ENCODE assay signal across 8 mouse cellular contexts in genomic region chr8:4267627-4268026, GRCm38 (mm10). TPM values are rescaled to one million over a fixed set of nuclear protein-coding genes. Genes with fewer than 3 reads are reported as not detected.
DNase-seq lines count a peak whose midpoint lies in the region; ATAC-seq and TF ChIP-seq lines count a peak whose summit lies in the region.

No protein-coding gene starts in this region.

- no peak overlapping the region for H3K9ac ChIP-seq in forebrain, postnatal 0 days
- H3K9ac ChIP-seq in midbrain, embryonic 14.5 days (replicated peaks; ENCODE audit: low read length) = no peak overlapping the region

- H3K27ac ChIP-seq in layer of hippocampus, adult 2 months = no peak overlapping the region
- H3K27ac ChIP-seq in forebrain, postnatal 0 days (ENCODE audit: low read depth, low read length) = no peak overlapping the region
- no peak overlapping the region for H3K27ac ChIP-seq in midbrain, embryonic 14.5 days (replicated peaks; ENCODE audit: low read depth, low read length)

- no peaks in the 10 kb centered on the region for H3K9me3 ChIP-seq in forebrain, postnatal 0 days (ENCODE audit: low read length)
- H3K9me3 ChIP-seq in midbrain, embryonic 14.5 days (ENCODE audit: control insufficient read depth, low read length) = no peaks in the 10 kb centered on the region

- no peak for DNase-seq in layer of hippocampus, adult 2 months (ENCODE audit: low spot score in 2 of 2)
- DNase-seq in layer of hippocampus, postnatal 14 days (ENCODE audit: low spot score in 2 of 2) = no peak
- DNase-seq in NIH3T3 (ENCODE audit: low read depth) = peak; percentile 40
- no peak for DNase-seq in forebrain, postnatal 0 days
- DNase-seq in midbrain, embryonic 14.5 days = peak; percentile 36
- no peak for DNase-seq in ovary, postnatal 14 days (ENCODE audit: low spot score)
- DNase-seq in spleen, adult 12 weeks (ENCODE audit: low spot score) = no peak
- no peak for DNase-seq in urinary bladder, postnatal 10 days (ENCODE audit: low spot score)

- H3K4me2 ChIP-seq in forebrain, postnatal 0 days (ENCODE audit: low read depth) = no peak overlapping the region
- no peak overlapping the region for H3K4me2 ChIP-seq in midbrain, embryonic 14.5 days (ENCODE audit: low read length)

- peaks cover 72% of the 10 kb centered on the region for H3K36me3 ChIP-seq in forebrain, postnatal 0 days (ENCODE audit: insufficient read depth)
- H3K36me3 ChIP-seq in midbrain, embryonic 14.5 days (ENCODE audit: control insufficient read depth, insufficient read depth, low read length) = peaks cover 92% of the 10 kb centered on the region

- no peaks in the 10 kb centered on the region for H3K4me1 ChIP-seq in forebrain, postnatal 0 days (ENCODE audit: insufficient read depth)
- H3K4me1 ChIP-seq in midbrain, embryonic 14.5 days (ENCODE audit: control insufficient read depth, insufficient read depth, low read length) = no peaks in the 10 kb centered on the region

- no peak overlapping the region for H3K4me3 ChIP-seq in layer of hippocampus, adult 2 months
- H3K4me3 ChIP-seq in forebrain, postnatal 0 days (ENCODE audit: low read depth, low read length) = no peak overlapping the region
- no peak overlapping the region for H3K4me3 ChIP-seq in midbrain, embryonic 14.5 days (replicated peaks; ENCODE audit: low read depth, low read length)

- peak; percentile 71 for ATAC-seq in forebrain, postnatal 0 days
- 0 out of 2 replicates have a peak, but pooled peaks have one; percentile 50 for ATAC-seq in midbrain, embryonic 14.5 days (ENCODE audit: low FRiP score, low TSS enrichment)

- peak; percentile 75 for TF ChIP-seq CTCF in layer of hippocampus, adult 2 months (conservative IDR thresholded peaks at IDR 0.05)
- peak; percentile 55 for TF ChIP-seq CTCF in forebrain, postnatal 0 days (IDR thresholded peaks at IDR 0.05; ENCODE audit: low read depth)

- H3K27me3 ChIP-seq in forebrain, postnatal 0 days (ENCODE audit: insufficient read depth, low read length) = no peaks in the 10 kb centered on the region
- H3K27me3 ChIP-seq in midbrain, embryonic 14.5 days (ENCODE audit: control insufficient read depth, insufficient read depth, low read length) = no peaks in the 10 kb centered on the region

- WGBS in forebrain, postnatal 0 days = 73% methylated on average over 15 of the region's 15 CpGs
- 76% methylated on average over 15 of the region's 15 CpGs for WGBS in midbrain, embryonic 14.5 days

RNA-seq across cellular contexts. Expression of gene Timm44, which starts 8.1 kb away (rescaled TPM):
- total RNA-seq in layer of hippocampus, adult 2 months (2021) = 10 to 100 TPM; 73.9 to 78.8 TPM
- total RNA-seq in layer of hippocampus, postnatal 14 days (2021) = 10 to 100 TPM; 69.2 to 70.7 TPM
- total RNA-seq in forebrain, postnatal 0 days (2014; rRNA removed) = 65.7 and 67.9 TPM in 2 replicates
- polyA plus RNA-seq in forebrain, postnatal 0 days (2015; fragmentation: Nextera tagmentation; extraction: Ambion mirVana) = 33.7 and 35.1 TPM in 2 replicates
- 45.1 and 47.2 TPM in 2 replicates for polyA plus RNA-seq in midbrain, embryonic 14.5 days (2014; fragmentation: Nextera tagmentation; extraction: Ambion mirVana)

RNA-seq across cellular contexts. Expression of gene Ctxn1, which starts 8.6 kb away (rescaled TPM):
- 100 to 1,000 TPM; 515 to 555 TPM for total RNA-seq in layer of hippocampus, adult 2 months (2021)
- total RNA-seq in layer of hippocampus, postnatal 14 days (2021) = 100 to 1,000 TPM; 431 to 433 TPM
- 111 and 113 TPM in 2 replicates for total RNA-seq in forebrain, postnatal 0 days (2014; rRNA removed)
- polyA plus RNA-seq in forebrain, postnatal 0 days (2015; fragmentation: Nextera tagmentation; extraction: Ambion mirVana) = 452 and 513 TPM in 2 replicates
- polyA plus RNA-seq in midbrain, embryonic 14.5 days (2014; fragmentation: Nextera tagmentation; extraction: Ambion mirVana) = 210 and 240 TPM in 2 replicates

RNA-seq across cellular contexts. Expression of gene Snapc2, which starts 14.7 kb away (rescaled TPM):
- total RNA-seq in layer of hippocampus, adult 2 months (2021) = 10 to 100 TPM; 27.7 to 27.8 TPM
- total RNA-seq in layer of hippocampus, postnatal 14 days (2021) = 10 to 100 TPM; 23.8 to 26.2 TPM
- 56.8 and 58.2 TPM in 2 replicates for total RNA-seq in forebrain, postnatal 0 days (2014; rRNA removed)
- polyA plus RNA-seq in forebrain, postnatal 0 days (2015; fragmentation: Nextera tagmentation; extraction: Ambion mirVana) = 56.0 and 65.5 TPM in 2 replicates
- 58.6 and 69.4 TPM in 2 replicates for polyA plus RNA-seq in midbrain, embryonic 14.5 days (2014; fragmentation: Nextera tagmentation; extraction: Ambion mirVana)

RNA-seq across cellular contexts. Expression of gene Tgfbr3l, which starts 19.6 kb away (rescaled TPM):
- total RNA-seq in layer of hippocampus, adult 2 months (2021) = 10 to 100 TPM; 18.0 to 20.3 TPM
- total RNA-seq in layer of hippocampus, postnatal 14 days (2021) = 10 to 100 TPM in 1 of 2 experiments, 1 to 10 TPM in 1; 7.5 to 10.6 TPM
- 8.4 and 18.6 TPM in 2 replicates for total RNA-seq in forebrain, postnatal 0 days (2014; rRNA removed)
- polyA plus RNA-seq in forebrain, postnatal 0 days (2015; fragmentation: Nextera tagmentation; extraction: Ambion mirVana) = 1.1 and 1.3 TPM in 2 replicates
- polyA plus RNA-seq in midbrain, embryonic 14.5 days (2014; fragmentation: Nextera tagmentation; extraction: Ambion mirVana) = 4.6 and 5.0 TPM in 2 replicates

RNA-seq across cellular contexts. Expression of gene Gm49320, which starts 29.0 kb away (rescaled TPM):
- total RNA-seq in layer of hippocampus, adult 2 months (2021) = 1 to 10 TPM; 1.1 to 2.4 TPM
- under 1 TPM in 1 of 2 experiments, not detected in 1; 0.14 TPM for total RNA-seq in layer of hippocampus, postnatal 14 days (2021)
- total RNA-seq in forebrain, postnatal 0 days (2014; rRNA removed) = 1.3 TPM in 1 of 2 replicates, not detected in the other
- polyA plus RNA-seq in forebrain, postnatal 0 days (2015; fragmentation: Nextera tagmentation; extraction: Ambion mirVana) = 0.10 and 0.67 TPM in 2 replicates
- polyA plus RNA-seq in midbrain, embryonic 14.5 days (2014; fragmentation: Nextera tagmentation; extraction: Ambion mirVana) = 0.70 and 0.80 TPM in 2 replicates

Comparison
In these comparisons a context has a peak if more than half of its experiments do, and no peak if none do; other contexts are left out.
1. DNase-seq: peak in NIH3T3 (single experiment) and midbrain, embryonic 14.5 days (single experiment); none in layer of hippocampus, adult 2 months (0 of 2), layer of hippocampus, postnatal 14 days (0 of 2), forebrain, postnatal 0 days (single experiment), ovary, postnatal 14 days (single experiment), spleen, adult 12 weeks (single experiment) and urinary bladder, postnatal 10 days (single experiment).